Mouse (Mus musculus) layer of hippocampus, adult 6 months (tissue): ENCODE measurements around the gene Nxph4. TPM values are rescaled to one million over a fixed set of nuclear protein-coding genes. Genes with fewer than 3 reads are reported as not detected.

Experiments used
- long read RNA-seq, 2 experiments: library from polyadenylated mRNA; unstranded; transcript quantifications; one replicate each; pipeline ENCODE4 v2.0.0; 2019 to 2020
- polyA plus RNA-seq: library from polyadenylated mRNA; unstranded; fragments of <200 nt; fragmentation: Nextera tagmentation; gene quantifications from 2 replicates; pipeline ENCODE4 v1.2.3, GENCODE M21; 2021

The Nxph4 gene
- polyA plus RNA-seq, result 0.56 and 0.95 TPM in 2 replicates
- long read RNA-seq, experiment 1, partial matches to known transcripts, result 0 of 2 reads
- long read RNA-seq, experiment 1, other reads (novel, unspliced or antisense), result 1 of 2 reads
- long read RNA-seq, experiment 2, transcript Nxph4-201 (2 exons, 1,675 nt), result major isoform, 12 of 14 reads
- long read RNA-seq, experiment 2, partial matches to known transcripts, result 2 of 14 reads
- long read RNA-seq, experiment 2, other reads (novel, unspliced or antisense), result 0 of 14 reads

DNA sequence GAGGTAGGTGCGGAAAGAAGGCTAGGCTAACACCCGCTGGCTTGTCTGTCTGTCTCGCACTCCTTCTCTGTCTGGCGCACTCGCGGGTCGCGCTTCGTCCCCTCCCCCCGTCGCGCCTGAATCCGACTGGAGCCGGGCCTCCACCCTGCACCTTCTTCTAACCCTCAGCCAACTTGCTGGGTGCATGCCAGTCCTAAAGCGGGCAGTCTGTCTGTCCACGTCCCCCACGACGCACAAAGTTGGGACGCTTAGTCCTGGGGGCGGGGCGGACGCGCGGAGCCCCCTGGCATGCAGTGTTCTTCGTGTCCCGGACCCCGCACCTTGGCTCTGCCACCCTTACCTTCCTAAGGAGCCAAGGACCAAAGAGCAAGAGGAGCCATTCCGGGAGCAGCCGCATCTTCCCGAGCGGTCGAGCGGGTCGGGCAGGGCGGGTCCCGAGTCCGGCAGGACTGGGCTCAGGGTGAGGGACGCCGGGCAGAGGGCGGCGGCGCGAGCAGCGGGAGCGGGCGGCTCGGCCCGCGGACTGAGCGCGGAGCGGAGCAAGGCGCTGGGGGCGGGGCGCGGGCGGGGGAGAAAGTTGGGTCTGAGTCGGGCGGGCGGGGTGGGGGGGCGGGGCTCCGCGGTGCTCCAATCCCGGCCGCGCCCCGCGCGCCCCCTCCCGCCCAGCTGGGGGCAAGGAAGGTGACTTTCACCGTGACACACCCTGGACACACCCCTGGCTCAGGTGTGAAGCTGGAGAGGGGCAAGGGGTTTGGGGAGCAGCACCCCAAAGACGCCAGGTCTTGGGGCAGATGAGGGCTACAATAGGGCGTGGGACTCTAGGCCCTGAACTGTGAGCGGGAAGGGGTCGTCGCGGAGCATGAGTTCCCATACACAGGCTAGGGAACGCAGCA, at the start of gene Nxph4:
Gene Nxph4 (minus strand): TSS at position 524 of the 893 bp plus-strand sequence.

GRCm38 (mm10) chr10:127522088-127522581, 12.2 kb downstream of the Nxph4 start, which contains the start of gene Shmt2:
Gene Shmt2 (minus strand): TSS chr10:127522444.

GRCm38 (mm10) chr10:127514764-127515163, 19.6 kb downstream of the Nxph4 start, which contains the start of gene Ndufa4l2:
Gene Ndufa4l2 (plus strand): TSS chr10:127514967.

GRCm38 (mm10) chr10:127500894-127501893, 33.2 kb downstream of the Nxph4 start, which contains the start of gene Stac3:
Gene Stac3 (plus strand): TSS chr10:127501686.

Other genes with a start within 250 kb of the Nxph4 start
- 3.0 and 3.7 TPM in 2 replicates for gene Mbd6, start 245.5 kb downstream of the Nxph4 start, polyA plus RNA-seq
- 49.6 and 52.6 TPM in 2 replicates for gene Mars, start 222.8 kb downstream of the Nxph4 start, polyA plus RNA-seq
- gene Arhgap9, start 212.6 kb downstream of the Nxph4 start, polyA plus RNA-seq, result 0.45 and 0.73 TPM in 2 replicates
- 0.05 TPM in 1 of 2 replicates, not detected in the other for gene Gli1, start 192.6 kb downstream of the Nxph4 start, polyA plus RNA-seq
- not detected in 2 replicates for gene Inhbe, start 180.1 kb downstream of the Nxph4 start, polyA plus RNA-seq
- not detected in 2 replicates for gene Inhbc, start 164.1 kb downstream of the Nxph4 start, polyA plus RNA-seq
- gene R3hdm2, start 154.2 kb downstream of the Nxph4 start, polyA plus RNA-seq, result 41.5 and 45.4 TPM in 2 replicates
- gene Stac3, start 32.9 kb downstream of the Nxph4 start, polyA plus RNA-seq, result not detected in 2 replicates
- gene Ndufa4l2, start 19.6 kb downstream of the Nxph4 start, polyA plus RNA-seq, result 3.8 and 6.6 TPM in 2 replicates
- gene Shmt2, start 12.1 kb downstream of the Nxph4 start, polyA plus RNA-seq, result 15.5 and 17.2 TPM in 2 replicates
- 25.7 and 25.9 TPM in 2 replicates for gene Lrp1, start 86.6 kb upstream of the Nxph4 start, polyA plus RNA-seq
- 2.8 and 3.7 TPM in 2 replicates for gene Stat6, start 108.4 kb upstream of the Nxph4 start, polyA plus RNA-seq
- gene Nemp1, start 132.3 kb upstream of the Nxph4 start, polyA plus RNA-seq, result 6.6 and 7.4 TPM in 2 replicates
- gene Nab2, start 134.0 kb upstream of the Nxph4 start, polyA plus RNA-seq, result 5.1 and 6.7 TPM in 2 replicates
- gene Myo1a, start 170.6 kb upstream of the Nxph4 start, polyA plus RNA-seq, result not detected in 2 replicates
- 7.1 and 8.7 TPM in 2 replicates for gene Tac2, start 189.9 kb upstream of the Nxph4 start, polyA plus RNA-seq
- gene Zbtb39, start 205.0 kb upstream of the Nxph4 start, polyA plus RNA-seq, result 1.1 TPM in 2 replicates
- gene Gpr182, start 217.2 kb upstream of the Nxph4 start, polyA plus RNA-seq, result 0.49 and 0.52 TPM in 2 replicates
- gene Rdh1, start 225.2 kb upstream of the Nxph4 start, polyA plus RNA-seq, result not detected in 2 replicates
- gene Rdh16f1, start 225.2 kb upstream of the Nxph4 start, polyA plus RNA-seq, result not detected in 2 replicates
- 0.08 TPM in 1 of 2 replicates, not detected in the other for gene Rdh9, start 241.8 kb upstream of the Nxph4 start, polyA plus RNA-seq